Mouse (Mus musculus): ENCODE data around the gene Mapre3. TPM values are rescaled to one million over a fixed set of nuclear protein-coding genes. Genes with fewer than 3 reads are reported as not detected.

The Mapre3 gene
- total and polyA plus RNA-seq, 2 experiments from 2014 or later: 112 to 172 TPM

- Histone ChIP-seq H3K4me1 (ENCODE audit: insufficient read depth, low read length) (no peaks in the 10 kb centered on the region), H3K36me3 (ENCODE audit: insufficient read depth, low read length) (peaks cover 48% of the 10 kb centered on the region), H3K27me3 (ENCODE audit: insufficient read depth, low read length) (no peaks in the 10 kb centered on the region), H3K4me2 (ENCODE audit: low read depth, low read length, poor library complexity, severe bottlenecking) (no peak overlapping the region), H3K4me3 (ENCODE audit: low read depth, low read length) (no peak overlapping the region), H3K9me3 (ENCODE audit: low read length) (no peaks in the 10 kb centered on the region), H3K27ac (ENCODE audit: low read depth, low read length) (peak overlapping the region; percentile 55; the same call in 1 of the 2 replicates), H3K9ac (replicated peaks; ENCODE audit: low read length, poor library complexity, severe bottlenecking) (no peak overlapping the region)
- no peak for DNase-seq (ENCODE audit: low spot score)
- peak; percentile 36 for ATAC-seq (ENCODE audit: low FRiP score)
- 37% methylated on average over 7 of the region's 7 CpGs for WGBS
- TF ChIP-seq CTCF (IDR thresholded peaks at IDR 0.05): no peak
These were observed 17.0 kb upstream of the Mapre3 start for GRCm38 (mm10) chr5:30797482-30797881.

GRCm38 (mm10) chr5:30797982-30798381 is 16.5 kb upstream of the Mapre3 start:
- no peak overlapping the region for H3K4me2 ChIP-seq (ENCODE audit: low read depth, low read length, poor library complexity, severe bottlenecking)
- ATAC-seq (ENCODE audit: low FRiP score) (no peak), DNase-seq (ENCODE audit: low spot score) (no peak)
- TF ChIP-seq CTCF (IDR thresholded peaks at IDR 0.05): no peak
- no peaks in the 10 kb centered on the region for H3K9me3 ChIP-seq (ENCODE audit: low read length)
- peaks cover 43% of the 10 kb centered on the region for H3K36me3 ChIP-seq (ENCODE audit: insufficient read depth, low read length)
- no peaks in the 10 kb centered on the region for H3K27me3 ChIP-seq (ENCODE audit: insufficient read depth, low read length)
- H3K27ac ChIP-seq (ENCODE audit: low read depth, low read length): 0 out of 2 replicates have a peak overlapping the region, but pooled peaks have one; percentile 55
- no peaks in the 10 kb centered on the region for H3K4me1 ChIP-seq (ENCODE audit: insufficient read depth, low read length)
- no peak overlapping the region for H3K4me3 ChIP-seq (ENCODE audit: low read depth, low read length)
- H3K9ac ChIP-seq (replicated peaks; ENCODE audit: low read length, poor library complexity, severe bottlenecking): no peak overlapping the region
- 70% methylated on average over 8 of the region's 8 CpGs for WGBS

GRCm38 (mm10) chr5:30798965-30799364 is 15.5 kb upstream of the Mapre3 start:
- no peak overlapping the region for H3K27ac ChIP-seq (ENCODE audit: low read depth, low read length)
- no peaks in the 10 kb centered on the region for H3K9me3 ChIP-seq (ENCODE audit: low read length)
- no peak for DNase-seq (ENCODE audit: low spot score)
- no peak overlapping the region for H3K4me3 ChIP-seq (ENCODE audit: low read depth, low read length)
- WGBS: 86% methylated on average over 6 of the region's 6 CpGs
- H3K27me3 ChIP-seq (ENCODE audit: insufficient read depth, low read length): no peaks in the 10 kb centered on the region
- no peak for ATAC-seq (ENCODE audit: low FRiP score)
- no peak for TF ChIP-seq CTCF (IDR thresholded peaks at IDR 0.05)
- H3K4me2 ChIP-seq (ENCODE audit: low read depth, low read length, poor library complexity, severe bottlenecking): no peak overlapping the region
- H3K9ac ChIP-seq (replicated peaks; ENCODE audit: low read length, poor library complexity, severe bottlenecking): no peak overlapping the region
- no peaks in the 10 kb centered on the region for H3K4me1 ChIP-seq (ENCODE audit: insufficient read depth, low read length)
- peaks cover 34% of the 10 kb centered on the region for H3K36me3 ChIP-seq (ENCODE audit: insufficient read depth, low read length)

GRCm38 (mm10) chr5:30802724-30803467 is 11.5 kb upstream of the Mapre3 start:
- no peak for DNase-seq (ENCODE audit: low spot score)

GRCm38 (mm10) chr5:30806106-30806505 is 8.3 kb upstream of the Mapre3 start:
- 6% methylated on average over 3 of the region's 3 CpGs for WGBS
- DNase-seq (ENCODE audit: low spot score) (peak; percentile 91), ATAC-seq (ENCODE audit: low FRiP score) (peak; percentile 63; the same call in 1 of the 2 replicates)
- H3K4me2 ChIP-seq (ENCODE audit: low read depth, low read length, poor library complexity, severe bottlenecking): no peak overlapping the region
- no peak overlapping the region for H3K4me3 ChIP-seq (ENCODE audit: low read depth, low read length)
- peak; percentile 99 for TF ChIP-seq CTCF (IDR thresholded peaks at IDR 0.05)
- no peak overlapping the region for H3K9ac ChIP-seq (replicated peaks; ENCODE audit: low read length, poor library complexity, severe bottlenecking)
- H3K9me3 ChIP-seq (ENCODE audit: low read length): no peaks in the 10 kb centered on the region
- no peaks in the 10 kb centered on the region for H3K4me1 ChIP-seq (ENCODE audit: insufficient read depth, low read length)
- no peaks in the 10 kb centered on the region for H3K27me3 ChIP-seq (ENCODE audit: insufficient read depth, low read length)
- H3K36me3 ChIP-seq (ENCODE audit: insufficient read depth, low read length): no peaks in the 10 kb centered on the region
- H3K27ac ChIP-seq (ENCODE audit: low read depth, low read length): no peak overlapping the region

More at GRCm38 (mm10) chr5:30802724-30803467, 11.5 kb upstream of the Mapre3 start:
- no peaks in the 10 kb centered on the region for H3K9me3 ChIP-seq (ENCODE audit: low read length)
- WGBS: 71% methylated on average over 12 of the region's 12 CpGs
- 0 out of 2 replicates have a peak, but pooled peaks cover 7% of the 10 kb centered on the region for H3K36me3 ChIP-seq (ENCODE audit: insufficient read depth, low read length)
- ATAC-seq (ENCODE audit: low FRiP score): no peak
- H3K4me2 ChIP-seq (ENCODE audit: low read depth, low read length, poor library complexity, severe bottlenecking): no peak overlapping the region
- H3K27ac ChIP-seq (ENCODE audit: low read depth, low read length): no peak overlapping the region
- TF ChIP-seq CTCF (IDR thresholded peaks at IDR 0.05): no peak
- H3K9ac ChIP-seq (replicated peaks; ENCODE audit: low read length, poor library complexity, severe bottlenecking): no peak overlapping the region
- H3K4me1 ChIP-seq (ENCODE audit: insufficient read depth, low read length): no peaks in the 10 kb centered on the region
- H3K4me3 ChIP-seq (ENCODE audit: low read depth, low read length): no peak overlapping the region
- no peaks in the 10 kb centered on the region for H3K27me3 ChIP-seq (ENCODE audit: insufficient read depth, low read length)

GRCm38 (mm10) chr5:30815120-30815465 is 652 bp downstream of the Mapre3 start:
- Histone ChIP-seq H3K9ac (replicated peaks; ENCODE audit: low read length, poor library complexity, severe bottlenecking) (peak overlapping the region; percentile 90), H3K4me1 (ENCODE audit: insufficient read depth, low read length) (peaks cover 12% of the 10 kb centered on the region), H3K36me3 (ENCODE audit: insufficient read depth, low read length) (peaks cover 8% of the 10 kb centered on the region; the same call in 1 of the 2 replicates), H3K4me3 (ENCODE audit: low read depth, low read length) (peak overlapping the region; percentile 70), H3K9me3 (ENCODE audit: low read length) (no peaks in the 10 kb centered on the region), H3K27ac (ENCODE audit: low read depth, low read length) (peak overlapping the region; percentile 88), H3K4me2 (ENCODE audit: low read depth, low read length, poor library complexity, severe bottlenecking) (peak overlapping the region; percentile 55), H3K27me3 (ENCODE audit: insufficient read depth, low read length) (no peaks in the 10 kb centered on the region)
- peak; percentile 26 for DNase-seq (ENCODE audit: low spot score)
- 2% methylated on average over 7 of the region's 7 CpGs for WGBS
- ATAC-seq (ENCODE audit: low FRiP score): no peak
- peak; percentile 18 for TF ChIP-seq CTCF (IDR thresholded peaks at IDR 0.05)
